26 mouse cellular contexts compared by ENCODE assay signal in genomic region chr14:121471545-121472121, GRCm38 (mm10). TPM values are rescaled to one million over a fixed set of nuclear protein-coding genes. Genes with fewer than 3 reads are reported as not detected.
DNase-seq lines count a peak whose midpoint lies in the region; ATAC-seq and TF ChIP-seq lines count a peak whose summit lies in the region.
"Had no signal": no experiment of that assay in that cellular context is flagged by ENCODE, and none has a peak within 500 bp of the region (broad histone marks: within the 10 kb centered on the region; RNA-seq: fewer than 3 reads in every experiment).

No protein-coding gene starts in this region.

- H3K36me3 ChIP-seq in kidney, adult 2 months (ENCODE audit: control insufficient read depth, insufficient read depth, low read length) = no peaks in the 10 kb centered on the region
- no peaks in the 10 kb centered on the region for H3K36me3 ChIP-seq in lung, postnatal 0 days (ENCODE audit: insufficient read depth, low read length)
- H3K36me3 ChIP-seq: embryonic facial prominence, embryonic 15.5 days; forebrain, embryonic 12.5 days; heart, embryonic 10.5 days; heart, embryonic 15.5 days; liver, embryonic 13.5 days; midbrain, embryonic 12.5 days; neural tube, embryonic 13.5 days had no signal

- no peak for ATAC-seq in lung, postnatal 0 days
- ATAC-seq: hindbrain, embryonic 16.5 days had no signal

- H3K4me3 ChIP-seq in kidney, adult 2 months (ENCODE audit: insufficient read depth, low read depth, low read length) = no peak overlapping the region
- no peak overlapping the region for H3K4me3 ChIP-seq in lung, postnatal 0 days (ENCODE audit: low read depth, low read length)
- H3K4me3 ChIP-seq: embryonic facial prominence, embryonic 15.5 days; forebrain, embryonic 12.5 days; heart, embryonic 10.5 days; heart, embryonic 15.5 days; liver, embryonic 13.5 days; midbrain, embryonic 12.5 days; neural tube, embryonic 13.5 days had no signal

- peak; percentile 57 for DNase-seq in kidney, adult 2 months
- DNase-seq in kidney, adult 18-20 months = no peak
- peak; percentile 24 for DNase-seq in lung, postnatal 0 days (ENCODE audit: low spot score)
- DNase-seq in lung, postnatal 36 days = no peak
- peak; percentile 82 for DNase-seq in large intestine, adult 2 months (ENCODE audit: low read depth, low spot score)
- no peak for DNase-seq in right cerebral cortex, adult 2 months (ENCODE audit: low spot score in 2 of 2)
- no peak for DNase-seq in thymus, adult 18-20 months
- DNase-seq: adrenal gland, adult 2 months; adrenal gland, postnatal 36 days; cerebellum, adult 18-20 months; gastrocnemius, postnatal 10 days; liver, embryonic 13.5 days; lung, embryonic 14.5 days; retina, postnatal 1 day; right cerebral cortex, postnatal 25 days; thymus, postnatal 14 days had no signal

- TF ChIP-seq CTCF in kidney, adult 2 months (conservative IDR thresholded peaks at IDR 0.05; ENCODE audit: insufficient read depth, insufficient read length, low read depth, low read length) = no peak
- no peak for TF ChIP-seq CTCF in lung, postnatal 0 days (IDR thresholded peaks at IDR 0.05)

- TF ChIP-seq EP300 in lung, postnatal 0 days (IDR thresholded peaks at IDR 0.05) = no peak

- H3K4me2 ChIP-seq in lung, postnatal 0 days (replicated peaks; ENCODE audit: low read depth, low read length) = no peak overlapping the region
- H3K4me2 ChIP-seq: embryonic facial prominence, embryonic 15.5 days; forebrain, embryonic 12.5 days; heart, embryonic 15.5 days; liver, embryonic 13.5 days; lung, embryonic 14.5 days; midbrain, embryonic 12.5 days; neural tube, embryonic 13.5 days had no signal

- no peaks in the 10 kb centered on the region for H3K9me3 ChIP-seq in lung, postnatal 0 days (ENCODE audit: low read length)
- H3K9me3 ChIP-seq: embryonic facial prominence, embryonic 15.5 days; forebrain, embryonic 12.5 days; heart, embryonic 10.5 days; heart, embryonic 15.5 days; liver, embryonic 13.5 days; midbrain, embryonic 12.5 days; neural tube, embryonic 13.5 days had no signal

- WGBS in kidney, adult 2 months = 54% methylated on average over 11 of the region's 11 CpGs
- WGBS in lung, postnatal 0 days = 51% methylated on average over 11 of the region's 11 CpGs
- 26% methylated on average over 11 of the region's 11 CpGs for WGBS in large intestine, adult 2 months

- TF ChIP-seq POLR2A in kidney, adult 2 months (IDR thresholded peaks at IDR 0.05; ENCODE audit: low read depth, low read length) = no peak

- no peak overlapping the region for H3K27ac ChIP-seq in kidney, adult 2 months (ENCODE audit: insufficient read depth, low read depth, low read length)
- H3K27ac ChIP-seq in lung, postnatal 0 days (ENCODE audit: low read length) = no peak overlapping the region
- H3K27ac ChIP-seq: embryonic facial prominence, embryonic 15.5 days; forebrain, embryonic 12.5 days; heart, embryonic 10.5 days; heart, embryonic 15.5 days; kidney, postnatal 0 days; liver, embryonic 13.5 days; midbrain, embryonic 12.5 days; neural tube, embryonic 13.5 days had no signal

- peaks cover 2% of the 10 kb centered on the region; the same call in 1 of the 2 replicates for H3K4me1 ChIP-seq in kidney, adult 2 months (ENCODE audit: control insufficient read depth, insufficient read depth, low read length)
- no peaks in the 10 kb centered on the region for H3K4me1 ChIP-seq in lung, postnatal 0 days (ENCODE audit: insufficient read depth, low read depth, low read length)
- H3K4me1 ChIP-seq: embryonic facial prominence, embryonic 15.5 days; forebrain, embryonic 12.5 days; heart, embryonic 10.5 days; heart, embryonic 15.5 days; midbrain, embryonic 12.5 days; neural tube, embryonic 13.5 days had no signal

- H3K27me3 ChIP-seq in kidney, adult 2 months (replicated peaks; ENCODE audit: control insufficient read depth, insufficient read depth, low read length) = no peaks in the 10 kb centered on the region
- H3K27me3 ChIP-seq in lung, postnatal 0 days (replicated peaks; ENCODE audit: insufficient read depth, low read length) = no peaks in the 10 kb centered on the region
- H3K27me3 ChIP-seq: embryonic facial prominence, embryonic 15.5 days; forebrain, embryonic 12.5 days; heart, embryonic 15.5 days; midbrain, embryonic 12.5 days; neural tube, embryonic 13.5 days had no signal

- H3K9ac ChIP-seq in lung, postnatal 0 days (replicated peaks; ENCODE audit: low read depth) = no peak overlapping the region
- H3K9ac ChIP-seq: embryonic facial prominence, embryonic 15.5 days; forebrain, embryonic 12.5 days; heart, embryonic 15.5 days; liver, embryonic 13.5 days; lung, embryonic 14.5 days; midbrain, embryonic 12.5 days; neural tube, embryonic 13.5 days had no signal

RNA-seq across cellular contexts. Expression of gene Slc15a1, which starts 33.4 kb away (rescaled TPM):
- 0.11 and 0.27 TPM in 2 replicates for polyA plus RNA-seq in kidney, adult 2 months (2012; rRNA removed)
- polyA plus RNA-seq in lung, postnatal 0 days (2015; fragmentation: Nextera tagmentation; extraction: Ambion mirVana) = 0.98 and 1.5 TPM in 2 replicates
- polyA plus RNA-seq in large intestine, adult 2 months (2012; rRNA removed) = 66.9 and 341 TPM in 2 replicates
- polyA plus RNA-seq: forebrain, embryonic 12.5 days; heart, embryonic 10.5 days; limb, embryonic 11.5 days; liver, embryonic 13.5 days; midbrain, embryonic 12.5 days; neural tube, embryonic 13.5 days; spleen, adult 2 months had no signal

Comparison
In these comparisons a context has a peak if more than half of its experiments do, and no peak if none do; other contexts are left out.
1. DNase-seq: peak in kidney, adult 2 months (single experiment), lung, postnatal 0 days (single experiment) and large intestine, adult 2 months (single experiment); none in kidney, adult 18-20 months (single experiment), lung, postnatal 36 days (single experiment), right cerebral cortex, adult 2 months (0 of 2) and thymus, adult 18-20 months (0 of 2).
2. RNA of gene Slc15a1, which starts 33.4 kb away (polyA plus RNA-seq): 66.9 to 341 TPM in large intestine, adult 2 months; 0.98 to 1.5 TPM in lung, postnatal 0 days and 0.11 to 0.27 TPM in kidney, adult 2 months; every median in the first group is over 10 times any median in the second.